Mouse (Mus musculus): Measurements from ENCODE around the gene Ipo8. TPM values are rescaled to one million over a fixed set of nuclear protein-coding genes. Genes with fewer than 3 reads are reported as not detected.

The Ipo8 gene
- polyA plus RNA-seq, 1 experiment from 2014 or later = 15.9 TPM

GRCm38 (mm10) chr6:148771423-148771822 lies 59.8 kb downstream of the Ipo8 start:
- DNase-seq = no peak
- Histone ChIP-seq H3K4me2 (ENCODE audit: low read length) (no peak overlapping the region), H3K27me3 (ENCODE audit: control insufficient read depth, insufficient read depth, low read length) (no peaks in the 10 kb centered on the region), H3K9ac (replicated peaks; ENCODE audit: low read length) (no peak overlapping the region), H3K4me1 (ENCODE audit: control insufficient read depth, insufficient read depth, low read length) (no peaks in the 10 kb centered on the region), H3K27ac (replicated peaks; ENCODE audit: low read depth, low read length) (no peak overlapping the region), H3K9me3 (ENCODE audit: control insufficient read depth, low read length) (no peaks in the 10 kb centered on the region), H3K36me3 (ENCODE audit: control insufficient read depth, insufficient read depth, low read length) (peaks cover 43% of the 10 kb centered on the region), H3K4me3 (replicated peaks; ENCODE audit: low read depth, low read length) (no peak overlapping the region)
- ATAC-seq (ENCODE audit: low FRiP score, low TSS enrichment) = no peak
- WGBS = 91% methylated on average over 3 of the region's 3 CpGs

- ATAC-seq (ENCODE audit: low FRiP score, low TSS enrichment) = no peak
- no peaks in the 10 kb centered on the region for H3K4me1 ChIP-seq (ENCODE audit: control insufficient read depth, insufficient read depth, low read length)
- no peak overlapping the region for H3K9ac ChIP-seq (replicated peaks; ENCODE audit: low read length)
- H3K27me3 ChIP-seq (ENCODE audit: control insufficient read depth, insufficient read depth, low read length) = no peaks in the 10 kb centered on the region
- WGBS = 80% methylated on average over 12 of the region's 12 CpGs
- H3K36me3 ChIP-seq (ENCODE audit: control insufficient read depth, insufficient read depth, low read length) = peaks cover 18% of the 10 kb centered on the region
- H3K9me3 ChIP-seq (ENCODE audit: control insufficient read depth, low read length) = no peaks in the 10 kb centered on the region
- H3K4me2 ChIP-seq (ENCODE audit: low read length) = no peak overlapping the region
- H3K4me3 ChIP-seq (replicated peaks; ENCODE audit: low read depth, low read length) = no peak overlapping the region
- DNase-seq = no peak
- H3K27ac ChIP-seq (replicated peaks; ENCODE audit: low read depth, low read length) = no peak overlapping the region
Measured at GRCm38 (mm10) chr6:148768419-148768818, 62.8 kb downstream of the Ipo8 start.

- no peak for DNase-seq
- H3K4me2 ChIP-seq (ENCODE audit: low read length) = no peak overlapping the region
- ATAC-seq (ENCODE audit: low FRiP score, low TSS enrichment) = no peak
- H3K9me3 ChIP-seq (ENCODE audit: control insufficient read depth, low read length) = no peaks in the 10 kb centered on the region
- peaks cover 10% of the 10 kb centered on the region for H3K36me3 ChIP-seq (ENCODE audit: control insufficient read depth, insufficient read depth, low read length)
- H3K27me3 ChIP-seq (ENCODE audit: control insufficient read depth, insufficient read depth, low read length) = no peaks in the 10 kb centered on the region
- H3K4me3 ChIP-seq (replicated peaks; ENCODE audit: low read depth, low read length) = no peak overlapping the region
- no peaks in the 10 kb centered on the region for H3K4me1 ChIP-seq (ENCODE audit: control insufficient read depth, insufficient read depth, low read length)
- no peak overlapping the region for H3K27ac ChIP-seq (replicated peaks; ENCODE audit: low read depth, low read length)
- no peak overlapping the region for H3K9ac ChIP-seq (replicated peaks; ENCODE audit: low read length)
Measured at GRCm38 (mm10) chr6:148767228-148767627, 64.0 kb downstream of the Ipo8 start.

GRCm38 (mm10) chr6:148761967-148762712 lies 69.1 kb downstream of the Ipo8 start:
- Histone ChIP-seq H3K4me1 (ENCODE audit: control insufficient read depth, insufficient read depth, low read length) (no peaks in the 10 kb centered on the region), H3K27me3 (ENCODE audit: control insufficient read depth, insufficient read depth, low read length) (no peaks in the 10 kb centered on the region), H3K27ac (replicated peaks; ENCODE audit: low read depth, low read length) (no peak overlapping the region), H3K9ac (replicated peaks; ENCODE audit: low read length) (no peak overlapping the region), H3K9me3 (ENCODE audit: control insufficient read depth, low read length) (no peaks in the 10 kb centered on the region), H3K4me2 (ENCODE audit: low read length) (no peak overlapping the region), H3K4me3 (replicated peaks; ENCODE audit: low read depth, low read length) (no peak overlapping the region), H3K36me3 (ENCODE audit: control insufficient read depth, insufficient read depth, low read length) (no peaks in the 10 kb centered on the region)
- no peak for ATAC-seq (ENCODE audit: low FRiP score, low TSS enrichment)
- no peak for DNase-seq
- WGBS = 93% methylated on average over 3 of the region's 3 CpGs

DNA sequence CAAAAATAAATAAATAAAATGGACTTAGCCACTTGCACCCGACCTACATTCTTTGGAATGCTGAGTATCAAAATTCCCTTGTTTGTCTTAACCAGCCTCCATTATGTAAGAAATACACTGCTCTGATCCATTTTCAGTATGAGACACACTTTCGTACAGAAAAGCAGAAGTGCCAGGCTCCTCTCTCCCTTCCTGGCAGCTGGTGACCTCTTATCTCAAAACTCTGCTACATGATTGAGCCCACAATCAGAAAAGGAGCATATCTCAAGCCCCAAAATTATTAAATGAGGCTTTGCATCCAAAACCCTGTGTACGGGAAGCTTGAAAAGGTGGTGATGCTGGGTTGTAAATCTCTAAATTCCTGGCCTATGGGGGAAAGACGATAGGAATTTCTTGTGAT lies 69.8 kb downstream of the Ipo8 start:
- no peak overlapping the region for H3K9ac ChIP-seq (replicated peaks; ENCODE audit: low read length)
- no peaks in the 10 kb centered on the region for H3K4me1 ChIP-seq (ENCODE audit: control insufficient read depth, insufficient read depth, low read length)
- no peaks in the 10 kb centered on the region for H3K27me3 ChIP-seq (ENCODE audit: control insufficient read depth, insufficient read depth, low read length)
- no peaks in the 10 kb centered on the region for H3K36me3 ChIP-seq (ENCODE audit: control insufficient read depth, insufficient read depth, low read length)
- DNase-seq (no peak), ATAC-seq (ENCODE audit: low FRiP score, low TSS enrichment) (no peak)
- no peak overlapping the region for H3K27ac ChIP-seq (replicated peaks; ENCODE audit: low read depth, low read length)
- no peak overlapping the region for H3K4me3 ChIP-seq (replicated peaks; ENCODE audit: low read depth, low read length)
- no peaks in the 10 kb centered on the region for H3K9me3 ChIP-seq (ENCODE audit: control insufficient read depth, low read length)
- H3K4me2 ChIP-seq (ENCODE audit: low read length) = no peak overlapping the region
- 86% methylated on average over 4 of the region's 4 CpGs for WGBS

GRCm38 (mm10) chr6:148756535-148756934 lies 74.7 kb downstream of the Ipo8 start:
- H3K9me3 ChIP-seq (ENCODE audit: control insufficient read depth, low read length) = no peaks in the 10 kb centered on the region
- no peak overlapping the region for H3K4me3 ChIP-seq (replicated peaks; ENCODE audit: low read depth, low read length)
- 76% methylated on average over 1 of the region's 1 CpGs for WGBS
- H3K27ac ChIP-seq (replicated peaks; ENCODE audit: low read depth, low read length) = no peak overlapping the region
- no peaks in the 10 kb centered on the region for H3K36me3 ChIP-seq (ENCODE audit: control insufficient read depth, insufficient read depth, low read length)
- no peak overlapping the region for H3K4me2 ChIP-seq (ENCODE audit: low read length)
- ATAC-seq (ENCODE audit: low FRiP score, low TSS enrichment) (no peak), DNase-seq (no peak)
- H3K9ac ChIP-seq (replicated peaks; ENCODE audit: low read length) = no peak overlapping the region
- no peaks in the 10 kb centered on the region for H3K27me3 ChIP-seq (ENCODE audit: control insufficient read depth, insufficient read depth, low read length)
- H3K4me1 ChIP-seq (ENCODE audit: control insufficient read depth, insufficient read depth, low read length) = no peaks in the 10 kb centered on the region

GRCm38 (mm10) chr6:148751400-148751799 lies 79.9 kb downstream of the Ipo8 start:
- no peak overlapping the region for H3K27ac ChIP-seq (replicated peaks; ENCODE audit: low read depth, low read length)
- no peak for ATAC-seq (ENCODE audit: low FRiP score, low TSS enrichment)

DNA sequence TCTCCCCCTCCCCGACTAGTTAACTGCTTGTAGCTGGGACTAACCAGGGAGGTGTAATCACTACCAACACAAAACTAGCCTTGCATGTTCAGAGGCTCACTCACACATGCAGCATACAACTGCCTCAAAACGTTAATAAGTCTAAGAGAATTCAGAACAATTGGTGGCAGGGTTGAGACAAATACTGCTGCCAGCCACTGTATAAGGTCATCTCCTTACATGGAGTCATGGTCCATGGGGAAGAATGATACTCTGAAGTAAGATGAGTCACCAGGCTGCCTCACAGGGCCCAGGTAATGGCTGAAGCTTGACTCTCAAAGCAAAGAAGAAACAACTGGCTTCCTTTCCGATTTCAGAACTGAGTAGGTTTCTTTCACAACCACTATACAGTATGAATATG lies 81.1 kb downstream of the Ipo8 start:
- Histone ChIP-seq H3K4me1 (ENCODE audit: control insufficient read depth, insufficient read depth, low read length) (no peaks in the 10 kb centered on the region), H3K27ac (replicated peaks; ENCODE audit: low read depth, low read length) (no peak overlapping the region), H3K4me3 (replicated peaks; ENCODE audit: low read depth, low read length) (no peak overlapping the region), H3K4me2 (ENCODE audit: low read length) (no peak overlapping the region), H3K9ac (replicated peaks; ENCODE audit: low read length) (no peak overlapping the region), H3K9me3 (ENCODE audit: control insufficient read depth, low read length) (no peaks in the 10 kb centered on the region), H3K36me3 (ENCODE audit: control insufficient read depth, insufficient read depth, low read length) (no peaks in the 10 kb centered on the region), H3K27me3 (ENCODE audit: control insufficient read depth, insufficient read depth, low read length) (no peaks in the 10 kb centered on the region)
- no peak for ATAC-seq (ENCODE audit: low FRiP score, low TSS enrichment)
- WGBS = 92% methylated on average over 3 of the region's 3 CpGs
- DNase-seq = no peak

More at GRCm38 (mm10) chr6:148751400-148751799, 79.9 kb downstream of the Ipo8 start:
- Histone ChIP-seq H3K9ac (replicated peaks; ENCODE audit: low read length) (no peak overlapping the region), H3K27me3 (ENCODE audit: control insufficient read depth, insufficient read depth, low read length) (no peaks in the 10 kb centered on the region), H3K9me3 (ENCODE audit: control insufficient read depth, low read length) (no peaks in the 10 kb centered on the region), H3K36me3 (ENCODE audit: control insufficient read depth, insufficient read depth, low read length) (no peaks in the 10 kb centered on the region), H3K4me3 (replicated peaks; ENCODE audit: low read depth, low read length) (no peak overlapping the region), H3K4me2 (ENCODE audit: low read length) (no peak overlapping the region), H3K4me1 (ENCODE audit: control insufficient read depth, insufficient read depth, low read length) (no peaks in the 10 kb centered on the region)
- 78% methylated on average over 2 of the region's 2 CpGs for WGBS
- DNase-seq = peak; percentile 79

- 72% methylated on average over 8 of the region's 8 CpGs for WGBS
- no peak for ATAC-seq (ENCODE audit: low FRiP score, low TSS enrichment)
- H3K4me2 ChIP-seq (ENCODE audit: low read length) = no peak overlapping the region
Measured at GRCm38 (mm10) chr6:148740521-148741226, 90.6 kb downstream of the Ipo8 start.

More at GRCm38 (mm10) chr6:148740521-148741226, 90.6 kb downstream of the Ipo8 start:
- H3K9me3 ChIP-seq (ENCODE audit: control insufficient read depth, low read length) = no peaks in the 10 kb centered on the region
- H3K9ac ChIP-seq (replicated peaks; ENCODE audit: low read length) = no peak overlapping the region
- peaks cover 4% of the 10 kb centered on the region; the same call in 1 of the 2 replicates for H3K4me1 ChIP-seq (ENCODE audit: control insufficient read depth, insufficient read depth, low read length)
- H3K27ac ChIP-seq (replicated peaks; ENCODE audit: low read depth, low read length) = no peak overlapping the region
- H3K36me3 ChIP-seq (ENCODE audit: control insufficient read depth, insufficient read depth, low read length) = no peaks in the 10 kb centered on the region
- no peak overlapping the region for H3K4me3 ChIP-seq (replicated peaks; ENCODE audit: low read depth, low read length)
- peak; percentile 58 for DNase-seq
- H3K27me3 ChIP-seq (ENCODE audit: control insufficient read depth, insufficient read depth, low read length) = no peaks in the 10 kb centered on the region
